Mouse (Mus musculus): Measurements from ENCODE around the gene Znrf3. TPM values are rescaled to one million over a fixed set of nuclear protein-coding genes. Genes with fewer than 3 reads are reported as not detected.

Znrf3 gene
- polyA plus RNA-seq, 1 experiment = 6.0 TPM

DNA sequence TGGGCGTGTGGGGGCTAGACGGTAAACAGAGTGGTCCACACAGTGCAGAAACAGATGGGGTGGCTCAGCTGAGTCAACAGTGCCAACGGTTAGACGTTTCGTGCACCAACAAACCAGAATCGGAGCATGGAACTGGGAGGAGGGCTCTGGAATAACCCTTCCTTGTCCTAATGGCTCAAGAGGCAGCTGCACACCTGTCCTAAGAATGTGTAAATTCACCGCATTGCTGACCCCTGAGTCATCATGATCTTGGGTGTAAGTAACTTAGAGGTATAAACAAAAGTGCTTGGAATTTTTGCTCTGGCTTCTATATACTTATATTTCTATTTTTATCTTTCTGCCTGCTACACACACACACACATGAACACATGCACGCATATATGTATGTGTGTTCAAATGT, 202.5 kb downstream of the Znrf3 start:
- TF ChIP-seq CTCF (IDR thresholded peaks at IDR 0.05; ENCODE audit: extremely low read depth, insufficient read depth, low read length) = no peak
- no peak for TF ChIP-seq POLR2A (IDR thresholded peaks at IDR 0.05; ENCODE audit: extremely low read depth, insufficient read depth, low read length)
- Histone ChIP-seq H3K4me1 (ENCODE audit: control insufficient read depth, insufficient read depth, low read length) (peaks cover 10% of the 10 kb centered on the region), H3K27ac (ENCODE audit: insufficient read depth, low read length) (no peak overlapping the region), H3K4me3 (ENCODE audit: insufficient read depth, low read length) (no peak overlapping the region)

GRCm38 (mm10) chr11:5239706-5240690, 204.6 kb downstream of the Znrf3 start:
- TF ChIP-seq CTCF (IDR thresholded peaks at IDR 0.05; ENCODE audit: extremely low read depth, insufficient read depth, low read length) = no peak
- no peak for TF ChIP-seq POLR2A (IDR thresholded peaks at IDR 0.05; ENCODE audit: extremely low read depth, insufficient read depth, low read length)
- Histone ChIP-seq H3K27ac (ENCODE audit: insufficient read depth, low read length) (no peak overlapping the region), H3K4me1 (ENCODE audit: control insufficient read depth, insufficient read depth, low read length) (peaks cover 7% of the 10 kb centered on the region; the same call in 1 of the 2 replicates), H3K4me3 (ENCODE audit: insufficient read depth, low read length) (no peak overlapping the region)

Other genes starting within 250 kb of the Znrf3 start
- gene Kremen1, start 183.3 kb downstream of the Znrf3 start, polyA plus RNA-seq (2012; rRNA removed) = 10.4 and 10.6 TPM in 2 replicates
- 64.8 and 72.8 TPM in 2 replicates for gene Xbp1, start 75.8 kb upstream of the Znrf3 start, polyA plus RNA-seq (2012; rRNA removed)
- gene Ccdc117, start 97.3 kb upstream of the Znrf3 start, polyA plus RNA-seq (2012; rRNA removed) = 9.5 and 9.9 TPM in 2 replicates
- gene Ankrd36, start 124.8 kb upstream of the Znrf3 start, polyA plus RNA-seq (2012; rRNA removed) = not detected in 2 replicates